Mouse (Mus musculus): ENCODE measurements around the gene Rgcc.

The Rgcc gene

DNA sequence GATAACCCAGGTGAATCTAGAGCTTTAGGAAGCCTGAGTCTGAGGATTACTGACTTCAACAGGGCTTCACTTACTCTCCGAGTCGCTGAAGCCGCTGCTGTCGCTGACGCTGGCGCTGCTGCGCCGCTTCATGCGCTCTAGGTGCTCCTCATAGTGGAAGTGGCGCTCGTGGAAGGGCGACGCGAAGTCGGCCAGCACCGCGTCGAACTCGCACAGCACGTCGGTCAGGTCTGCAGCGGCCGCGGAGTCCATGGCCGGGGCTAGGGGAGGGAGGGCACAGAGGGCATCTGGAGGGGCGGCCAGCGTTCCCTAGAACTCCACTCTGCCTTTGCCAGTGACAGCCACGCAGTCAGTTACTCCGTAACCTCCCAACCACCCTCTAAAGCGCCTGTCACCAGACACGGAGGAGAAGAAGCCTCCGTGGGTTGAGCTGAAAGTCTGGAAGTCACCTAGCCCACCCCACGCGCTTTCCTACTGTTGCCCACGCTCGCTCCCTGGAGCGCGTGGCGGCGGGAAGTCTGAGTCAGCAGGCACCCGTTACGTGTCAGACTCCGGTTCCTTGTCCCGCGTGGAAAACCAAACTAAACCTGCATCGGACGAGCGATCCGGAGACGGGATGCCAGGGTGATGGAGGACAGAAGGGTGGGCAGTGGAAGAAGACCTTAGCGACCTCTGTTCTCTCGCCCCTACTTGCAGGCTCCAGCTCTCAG is 649 bp downstream of the Rgcc start:
- DNase-seq (ENCODE audit: low read depth, low spot score) = no peak

DNA sequence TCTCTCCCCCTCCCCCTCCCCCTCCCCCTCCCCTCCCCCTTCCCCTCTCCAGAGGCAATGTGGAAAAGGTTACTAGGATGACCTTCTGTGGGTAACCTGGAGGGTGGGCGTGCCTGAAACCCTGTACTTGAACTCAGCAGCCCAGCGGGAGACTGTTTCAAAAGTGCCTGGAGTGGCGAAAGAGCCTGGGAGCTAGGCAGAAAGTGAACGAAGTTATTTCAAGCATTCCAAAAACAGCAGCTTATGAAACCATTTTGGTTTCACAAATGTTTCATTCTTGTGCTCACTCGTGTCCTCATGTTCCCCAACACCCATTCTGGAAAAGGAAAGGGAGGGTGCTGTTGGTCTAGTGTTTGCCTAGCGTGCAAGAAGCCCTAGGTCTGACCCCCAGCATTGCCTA is 1.6 kb downstream of the Rgcc start:
- DNase-seq (ENCODE audit: low read depth, low spot score) = no peak

DNA sequence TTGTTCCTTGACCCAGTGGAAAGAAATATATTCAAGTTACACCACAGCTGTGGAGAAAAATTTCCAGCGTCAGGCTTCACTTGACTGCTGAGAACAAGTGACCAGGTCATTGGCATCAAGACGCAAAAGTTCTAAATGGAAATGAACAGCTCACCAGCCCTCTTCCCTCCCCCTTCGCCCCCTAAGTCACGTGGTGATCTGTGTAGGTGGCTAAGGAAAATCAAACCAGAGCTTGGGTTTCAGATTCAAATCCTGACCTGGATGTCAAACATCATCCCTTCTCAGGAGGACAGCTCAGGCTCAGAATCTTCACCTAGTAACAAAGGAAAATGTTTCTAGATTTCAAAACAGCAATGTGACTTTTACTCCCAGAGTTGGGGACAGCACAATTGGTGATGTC is 2.2 kb downstream of the Rgcc start:
- no peak for DNase-seq (ENCODE audit: low read depth, low spot score)

- DNase-seq (ENCODE audit: low read depth, low spot score) = no peak
These were observed 3.0 kb downstream of the Rgcc start for GRCm38 (mm10) chr14:79298314-79298992.

DNA sequence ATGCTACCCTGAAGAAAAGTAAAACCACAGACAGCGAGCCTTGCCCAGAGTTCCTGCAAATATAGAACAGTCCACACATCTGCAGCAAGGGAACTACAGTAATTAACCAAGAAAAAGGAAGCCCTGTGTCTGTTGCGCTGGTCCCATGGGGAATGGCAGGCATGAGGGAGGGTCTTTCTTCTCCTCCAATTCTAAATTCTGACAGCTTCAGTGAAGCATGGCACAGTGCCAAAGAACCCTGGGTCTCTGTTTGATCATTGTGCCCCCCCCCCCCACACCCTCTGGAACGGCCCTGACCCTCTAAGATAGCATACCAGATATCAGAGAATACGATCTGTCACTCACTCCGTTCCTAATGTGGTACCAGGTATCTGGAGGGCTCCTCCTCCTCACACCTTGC is 4.6 kb downstream of the Rgcc start:
- no peak for DNase-seq (ENCODE audit: low read depth, low spot score)

DNA sequence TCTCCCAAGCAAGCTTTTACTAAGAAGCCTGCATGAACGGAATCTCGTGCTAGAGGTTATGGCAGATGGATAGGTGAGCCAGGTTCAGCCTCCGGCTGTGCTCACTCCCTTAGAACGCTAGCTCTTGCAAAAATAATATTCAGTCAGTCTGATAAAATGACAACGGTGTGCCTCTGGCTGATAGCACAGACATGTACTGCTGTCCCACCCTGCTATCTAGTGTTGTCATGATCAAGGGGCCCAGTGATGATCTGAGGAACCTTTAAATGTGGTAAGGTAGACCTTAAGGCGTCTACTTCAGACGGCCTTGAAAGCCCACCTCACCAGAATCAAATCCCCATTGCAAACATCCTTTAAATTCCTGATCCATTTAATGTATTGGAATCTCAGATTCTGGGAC is 5.2 kb downstream of the Rgcc start:
- DNase-seq (ENCODE audit: low read depth, low spot score) = no peak

- no peak for DNase-seq (ENCODE audit: low read depth, low spot score)
These were observed 5.9 kb downstream of the Rgcc start for GRCm38 (mm10) chr14:79295579-79295978.

DNA sequence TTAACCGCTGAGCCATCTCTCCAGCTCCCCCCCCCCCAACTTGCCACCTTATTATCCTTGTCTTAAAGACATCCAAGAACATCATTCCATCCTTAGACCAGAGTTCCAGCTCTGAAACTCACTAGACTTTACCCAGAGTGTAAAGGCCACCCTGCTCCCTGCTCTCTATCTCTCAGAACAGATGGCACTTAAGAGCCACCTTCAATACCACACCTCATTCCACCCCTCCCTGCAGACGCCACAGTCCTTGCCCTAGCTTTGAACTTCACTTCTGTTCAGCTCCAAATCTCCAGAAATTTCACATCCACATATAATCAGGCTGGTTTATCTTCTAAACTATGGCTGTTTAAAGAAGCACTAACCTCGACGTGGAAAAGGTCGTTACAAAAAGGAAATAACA is 6.5 kb downstream of the Rgcc start:
- DNase-seq (ENCODE audit: low read depth, low spot score) = no peak

GRCm38 (mm10) chr14:79294051-79294814 is 7.2 kb downstream of the Rgcc start:
- no peak for DNase-seq (ENCODE audit: low read depth, low spot score)

- no peak for DNase-seq (ENCODE audit: low read depth, low spot score)
These were observed 8.2 kb downstream of the Rgcc start for GRCm38 (mm10) chr14:79293119-79293780.

- no peak for DNase-seq (ENCODE audit: low read depth, low spot score)
These were observed 9.8 kb downstream of the Rgcc start for GRCm38 (mm10) chr14:79291629-79292028.

DNA sequence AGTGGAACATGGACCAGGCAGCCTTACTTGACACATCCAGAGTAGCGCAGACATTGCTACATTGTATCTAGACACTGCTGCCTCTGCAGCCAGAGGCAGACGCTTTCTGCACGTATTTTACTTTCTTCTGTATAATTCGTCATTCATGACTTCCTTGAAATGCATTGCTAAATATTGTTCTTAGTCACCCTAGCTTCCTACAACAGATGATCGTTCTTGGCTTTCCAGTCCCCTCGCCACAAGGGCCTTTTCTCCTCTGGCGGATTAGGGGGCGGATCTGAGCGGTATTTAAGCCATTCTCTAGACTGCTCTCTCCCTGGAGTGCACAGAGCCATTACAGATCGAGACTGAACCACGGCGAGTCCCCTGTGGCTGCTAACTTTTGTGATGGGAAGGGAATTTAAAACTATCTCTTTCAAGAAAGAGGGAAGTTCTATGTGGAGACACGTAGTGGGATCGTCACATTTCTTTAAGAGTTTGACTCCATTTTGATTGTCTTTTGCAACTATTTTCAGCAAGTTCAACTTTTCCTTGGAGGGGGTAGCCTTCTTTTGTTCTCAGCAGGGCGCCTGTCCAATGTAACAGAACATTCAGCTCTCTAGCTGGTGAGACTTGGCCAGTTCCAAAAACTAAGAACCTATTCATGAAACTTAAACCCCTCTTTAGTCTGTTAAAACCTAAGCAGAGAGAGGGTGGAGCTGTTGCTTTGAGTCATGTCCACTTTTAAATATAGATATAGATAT is 10.6 kb downstream of the Rgcc start:
- no peak for DNase-seq (ENCODE audit: low read depth, low spot score)

- no peak for DNase-seq (ENCODE audit: low read depth, low spot score)
These were observed 11.5 kb downstream of the Rgcc start for GRCm38 (mm10) chr14:79289909-79290308.

DNA sequence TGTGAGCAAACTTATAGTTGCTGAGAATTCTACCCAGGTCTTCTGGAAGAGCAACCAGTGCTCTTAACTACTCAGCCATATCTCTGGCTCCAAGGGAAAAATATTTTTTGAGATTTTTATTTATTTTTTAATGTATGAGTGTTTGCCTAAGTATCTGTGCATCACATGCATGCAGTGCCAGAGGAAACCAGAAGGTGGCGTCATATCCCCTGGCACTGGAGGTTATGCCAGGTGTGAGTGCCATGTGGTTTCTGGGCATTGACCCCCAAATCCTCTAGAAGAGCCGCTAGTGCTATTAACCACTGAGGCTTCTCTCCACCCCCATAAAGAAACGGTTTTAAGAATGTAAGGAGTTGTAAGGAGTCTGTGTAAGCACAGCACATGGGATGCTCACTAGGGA is 13.2 kb downstream of the Rgcc start:
- DNase-seq (ENCODE audit: low read depth, low spot score) = no peak

GRCm38 (mm10) chr14:79287251-79287863 is 14.1 kb downstream of the Rgcc start:
- DNase-seq (ENCODE audit: low read depth, low spot score) = no peak

- no peak for DNase-seq (ENCODE audit: low read depth, low spot score)
These were observed 15.9 kb downstream of the Rgcc start for GRCm38 (mm10) chr14:79285549-79285948.

- DNase-seq (ENCODE audit: low read depth, low spot score) = no peak
These were observed 16.8 kb downstream of the Rgcc start for GRCm38 (mm10) chr14:79284616-79285015.

DNA sequence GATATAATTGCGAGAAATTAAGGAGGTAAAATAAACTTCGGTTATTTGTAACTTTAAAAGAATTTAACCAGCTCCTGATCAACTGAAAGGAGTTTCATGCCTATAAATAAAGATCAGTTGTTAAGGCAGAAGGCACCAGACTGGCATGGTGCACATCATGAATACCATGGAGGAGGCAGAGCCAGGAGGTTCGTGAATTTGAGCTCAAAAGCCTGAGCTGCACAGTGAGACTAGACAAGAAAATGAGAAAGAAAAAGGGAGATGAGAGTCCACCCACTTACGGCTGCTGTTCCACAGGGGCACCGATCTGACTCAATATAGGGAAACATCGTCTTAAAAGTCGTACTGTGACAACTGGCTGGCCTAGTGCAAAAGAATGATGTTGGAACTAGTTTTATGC is 17.5 kb downstream of the Rgcc start:
- no peak for DNase-seq (ENCODE audit: low read depth, low spot score)

- no peak for DNase-seq (ENCODE audit: low read depth, low spot score)
These were observed 19.4 kb downstream of the Rgcc start for GRCm38 (mm10) chr14:79281894-79282553.

DNA sequence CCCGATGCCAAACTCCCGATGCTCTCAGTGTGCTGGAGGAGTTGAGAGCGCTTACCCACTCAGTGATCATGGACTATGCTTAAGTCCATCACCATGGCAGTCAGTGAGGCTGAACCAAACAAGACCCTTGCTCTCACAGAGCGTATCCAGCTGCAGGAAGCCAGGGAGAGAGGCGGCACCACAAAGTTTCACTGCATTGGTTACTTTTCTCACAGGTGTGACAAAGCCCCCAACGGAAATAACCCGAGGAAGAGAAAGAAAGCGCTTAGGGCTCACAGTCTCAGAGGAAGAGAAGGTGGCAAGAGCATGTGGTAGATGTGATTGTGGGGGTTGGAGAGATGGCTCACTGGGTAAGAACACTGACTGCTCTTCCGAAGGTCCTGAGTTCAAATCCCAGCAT is 21.0 kb downstream of the Rgcc start:
- DNase-seq (ENCODE audit: low read depth, low spot score) = no peak

GRCm38 (mm10) chr14:79279494-79279893 is 22.0 kb downstream of the Rgcc start:
- no peak for DNase-seq (ENCODE audit: low read depth, low spot score)

Measured in retina, adult 2 months (tissue).